Mouse (Mus musculus) natural killer cell, adult 2 months (primary cell): ENCODE results near the gene Sephs1.

ENCODE experiments used
- DNase-seq, 2 experiments: peaks; one replicate each; pipeline ENCODE4 v3.0.0; 2022; ENCODE audit warnings: low spot score in 2 of 2

Sephs1 gene

DNA sequence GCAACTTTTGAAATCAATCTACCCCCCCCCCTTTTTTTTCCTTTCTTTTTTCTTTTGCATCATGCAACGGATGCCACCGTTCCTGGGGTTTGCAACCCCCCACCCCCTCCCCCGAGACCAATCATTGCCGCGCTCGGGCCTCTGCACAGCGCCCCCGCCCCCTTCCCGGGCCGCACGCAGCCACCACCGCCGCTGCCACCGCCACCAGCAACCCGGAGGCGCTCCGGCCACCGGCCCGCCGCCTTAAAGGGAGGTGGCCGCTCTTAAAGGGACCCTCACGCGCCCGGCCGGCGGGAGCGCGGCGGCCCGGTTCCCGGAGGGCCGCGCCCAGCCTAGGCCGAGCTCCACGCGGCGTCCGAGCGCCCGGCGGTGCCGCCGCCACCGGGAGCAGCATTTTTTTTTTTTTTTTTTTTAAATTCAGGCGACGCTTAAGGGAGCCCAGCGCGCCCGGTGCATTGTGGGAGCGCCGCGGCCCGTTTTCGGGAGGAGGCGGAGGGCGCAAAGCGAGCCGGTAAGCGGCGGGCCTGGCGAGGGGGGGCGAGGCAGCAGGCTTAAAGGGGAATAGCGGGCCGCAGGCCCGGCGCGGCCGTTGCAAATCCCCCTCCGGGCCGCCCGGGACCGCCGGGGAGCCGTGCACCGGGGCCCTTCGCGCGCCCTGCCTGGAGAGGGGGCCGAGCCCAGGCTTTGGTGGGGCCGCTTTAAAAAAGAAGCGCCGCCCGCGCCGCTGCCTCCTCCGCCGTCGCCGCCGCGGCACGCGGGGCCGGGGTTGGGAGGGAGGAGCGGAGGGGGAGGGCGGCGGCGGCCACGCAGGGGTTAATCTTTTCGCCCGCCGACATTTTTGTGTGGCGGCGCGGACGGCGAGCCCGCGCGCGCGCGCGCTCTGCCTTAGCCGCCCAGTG is at the start of gene Sephs1:
Sephs1 (plus strand) TSS at position 215 of the 899 bp plus-strand sequence.
- DNase-seq: peak; percentile 51 to 72

DNA sequence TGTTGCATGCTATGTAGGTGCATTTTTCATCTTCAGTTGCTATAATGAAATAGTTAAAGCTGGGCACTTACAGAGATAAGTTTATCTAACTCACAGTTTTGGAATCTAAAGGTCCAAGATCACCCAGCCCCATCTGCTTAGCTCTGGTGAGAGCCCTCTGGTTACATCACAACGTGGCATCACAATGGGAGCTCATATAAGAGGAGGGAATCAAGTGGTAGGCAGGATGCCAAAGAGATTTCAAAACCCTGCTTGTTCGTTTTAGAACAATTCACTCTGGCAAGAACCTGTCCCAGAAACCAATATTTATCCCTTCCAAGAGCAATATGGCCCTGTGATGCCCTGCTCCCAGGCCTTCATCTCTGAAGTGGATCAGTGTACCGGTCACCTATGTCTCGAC is 49.2 kb upstream of the Sephs1 start:
- no peak for DNase-seq

DNA sequence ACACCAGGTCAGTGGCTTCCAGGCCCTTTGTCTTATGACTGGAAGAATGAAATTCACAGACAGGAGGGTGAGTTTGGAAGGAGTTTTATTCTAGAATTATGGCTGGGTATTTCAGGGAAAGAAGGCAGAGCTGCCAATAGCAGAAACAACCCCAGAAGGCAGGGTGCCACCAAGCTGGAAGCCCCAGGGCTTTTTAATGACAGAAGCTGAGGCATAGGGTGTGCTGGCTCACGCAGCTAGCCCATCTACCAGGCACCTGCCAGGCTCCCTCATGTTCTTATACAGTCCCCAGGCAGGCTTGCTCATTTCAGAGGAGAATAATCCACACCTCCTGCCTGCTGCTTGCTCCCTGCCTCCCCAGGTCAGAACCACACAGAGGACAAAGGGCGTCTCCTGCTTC is 31.9 kb upstream of the Sephs1 start:
- no peak for DNase-seq

DNA sequence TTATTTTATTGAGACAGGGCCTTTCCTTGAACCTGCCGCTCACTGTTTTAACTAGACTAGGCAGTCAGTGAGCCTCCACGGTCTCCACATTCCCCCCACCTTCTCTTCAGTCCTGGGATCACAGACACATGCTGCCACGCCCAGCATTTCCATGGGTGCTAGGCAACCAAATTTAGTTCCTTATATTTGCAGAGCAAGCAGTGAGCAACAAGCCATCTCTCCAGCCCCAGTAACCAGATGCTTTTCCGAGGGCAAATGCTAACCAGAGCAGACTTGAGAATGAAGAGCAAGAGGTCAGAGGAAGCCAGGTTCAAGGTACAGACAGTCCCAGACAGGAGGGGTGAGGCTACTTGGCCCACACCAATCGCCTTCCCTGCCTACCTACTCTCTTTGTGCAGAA is 24.2 kb upstream of the Sephs1 start:
- no peak for DNase-seq

DNA sequence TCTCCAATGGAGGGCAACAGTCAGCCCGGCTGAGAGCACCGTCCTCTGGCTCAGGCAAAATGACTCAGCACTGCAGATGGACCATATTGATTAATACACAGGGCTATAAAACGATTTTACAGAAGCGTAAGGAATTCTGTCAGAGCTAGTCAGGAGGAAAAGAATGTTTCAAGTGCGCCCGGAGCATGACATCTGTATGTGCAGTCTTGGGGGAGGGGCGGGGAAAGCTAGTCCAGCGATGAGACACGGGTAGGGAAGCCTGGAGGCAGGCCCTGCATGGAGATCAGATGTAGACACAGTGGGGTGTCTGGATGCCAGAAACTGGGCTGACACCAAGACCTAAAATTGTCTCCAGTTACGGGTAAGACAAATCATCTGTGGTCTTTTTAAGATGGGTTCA is 23.2 kb upstream of the Sephs1 start:
- DNase-seq: no peak

DNA sequence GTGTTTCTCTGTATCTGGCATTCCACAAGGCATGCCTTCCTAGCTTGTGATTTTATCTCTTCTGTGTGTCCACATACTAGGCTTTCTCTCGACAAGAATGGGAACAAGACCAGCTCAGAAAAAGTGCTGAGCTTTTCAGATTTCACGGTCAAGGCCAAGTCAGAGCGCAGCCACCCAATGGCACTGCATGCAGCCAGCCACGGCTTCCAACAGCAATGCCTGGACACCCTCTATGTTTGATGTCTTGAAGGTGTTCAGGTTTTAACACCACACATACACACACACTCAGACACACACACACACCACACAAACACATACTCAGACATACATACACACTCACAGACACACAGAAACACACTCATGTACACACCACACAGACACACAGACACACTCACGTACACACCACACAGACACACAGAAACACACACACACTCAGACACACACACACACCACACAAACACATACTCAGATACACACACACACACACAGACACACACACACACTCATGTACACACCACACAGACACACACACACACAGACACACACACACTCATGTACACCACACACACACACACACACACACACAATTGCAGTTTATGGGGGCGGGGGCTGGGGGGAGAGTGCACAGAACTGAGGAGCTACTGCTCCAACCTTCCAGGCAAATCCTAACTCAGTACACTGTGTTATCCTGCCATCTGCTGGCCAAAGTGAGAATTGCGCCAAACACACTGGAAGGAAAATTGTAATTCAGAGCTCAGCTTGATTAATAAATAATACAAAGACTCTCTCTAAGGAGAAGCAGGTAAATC is 17.2 kb upstream of the Sephs1 start:
- peak; percentile 47 to 62 for DNase-seq

DNA sequence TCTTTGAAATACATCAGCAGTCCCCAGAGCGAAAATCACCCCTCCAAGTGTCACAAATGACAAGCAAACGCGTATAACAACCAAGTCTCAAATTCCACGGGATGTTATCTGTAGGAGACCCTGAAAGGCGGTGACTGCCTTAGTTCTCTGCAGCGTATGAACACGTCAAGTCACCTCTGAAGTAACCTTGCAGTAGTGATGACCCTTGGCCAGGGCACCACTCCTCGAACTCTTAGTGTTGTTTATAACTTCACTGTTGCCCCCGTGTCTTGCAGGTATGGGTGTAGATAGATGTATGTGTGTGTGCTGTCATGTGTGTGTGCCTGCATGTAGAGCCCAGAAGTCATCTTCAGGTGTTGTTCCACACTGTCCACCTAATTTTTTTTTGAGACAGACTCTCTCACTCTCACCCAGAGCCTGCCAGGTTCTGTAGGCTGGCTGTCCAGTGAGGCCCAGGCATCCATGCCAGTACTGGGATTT is 16.5 kb upstream of the Sephs1 start:
- no peak for DNase-seq

DNA sequence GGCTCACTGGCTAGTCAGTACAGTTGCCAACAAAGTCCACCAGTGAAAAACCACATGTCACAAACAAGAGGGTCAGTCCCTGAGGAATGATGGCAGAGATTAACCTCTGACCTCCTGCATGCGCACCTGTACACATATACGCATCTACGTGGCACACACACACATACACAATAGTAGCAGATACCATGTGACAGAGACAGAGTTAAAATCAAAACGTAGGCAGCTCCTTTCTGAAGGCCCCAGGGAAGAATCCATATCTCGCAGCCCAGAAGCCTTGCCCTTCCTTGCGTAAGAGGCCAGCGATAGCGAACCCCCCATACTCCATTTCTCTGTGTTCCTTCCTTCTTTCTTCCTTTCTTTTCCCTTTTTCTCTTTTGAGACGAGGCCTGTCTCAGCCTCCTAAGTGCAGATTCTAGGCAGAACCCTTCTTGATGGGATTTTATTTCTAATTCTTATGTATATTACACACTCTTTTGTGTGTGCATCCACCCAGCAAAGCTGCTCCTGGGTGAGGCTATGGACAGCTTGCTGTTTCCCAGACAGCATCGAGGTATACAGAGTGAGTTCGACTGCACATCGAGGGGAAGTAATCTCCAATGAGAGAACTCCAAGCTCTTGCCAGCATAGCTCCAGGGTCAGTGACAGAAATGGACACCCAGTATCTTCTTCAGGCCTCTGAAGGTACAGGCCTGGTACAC is 13.2 kb upstream of the Sephs1 start:
- DNase-seq: no peak

DNA sequence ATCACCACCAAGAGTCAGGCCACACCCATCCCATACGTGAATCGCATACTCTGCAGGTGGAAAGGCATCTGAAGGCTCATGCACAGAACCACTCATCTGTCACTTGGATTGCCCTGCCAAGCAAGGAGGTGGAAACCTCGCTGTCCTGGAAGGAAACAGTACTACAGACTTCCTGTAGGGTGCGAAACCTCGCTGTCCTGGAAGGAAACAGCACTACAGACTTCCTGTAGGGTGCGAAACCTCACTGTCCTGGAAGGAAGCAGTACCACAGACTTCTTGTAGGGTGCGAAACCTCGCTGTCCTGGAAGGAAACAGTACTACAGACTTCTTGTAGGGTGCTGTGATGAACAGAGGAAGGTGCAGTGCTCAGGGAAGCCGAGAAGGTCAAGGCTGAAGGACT is 8.6 kb upstream of the Sephs1 start:
- DNase-seq: no peak

DNA sequence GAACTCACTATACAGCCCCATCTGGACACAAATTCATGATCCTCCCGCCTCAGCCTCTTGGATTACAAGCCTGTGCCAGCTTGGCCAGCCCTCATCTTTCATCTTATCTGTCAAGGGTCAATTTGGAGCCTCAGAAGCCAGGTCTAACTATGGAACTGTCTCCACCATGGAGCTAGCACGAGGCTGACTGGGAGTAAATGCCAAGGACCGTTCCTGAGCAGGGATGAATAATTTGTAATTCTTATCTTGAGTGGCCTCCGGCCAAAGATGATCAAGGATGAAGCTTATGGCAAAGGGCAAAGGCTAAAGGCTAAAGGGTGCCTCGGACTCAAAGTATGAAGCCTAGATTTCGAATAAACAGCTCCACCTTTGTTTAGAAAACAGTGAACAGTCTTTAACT is 8.0 kb upstream of the Sephs1 start:
- no peak for DNase-seq

DNA sequence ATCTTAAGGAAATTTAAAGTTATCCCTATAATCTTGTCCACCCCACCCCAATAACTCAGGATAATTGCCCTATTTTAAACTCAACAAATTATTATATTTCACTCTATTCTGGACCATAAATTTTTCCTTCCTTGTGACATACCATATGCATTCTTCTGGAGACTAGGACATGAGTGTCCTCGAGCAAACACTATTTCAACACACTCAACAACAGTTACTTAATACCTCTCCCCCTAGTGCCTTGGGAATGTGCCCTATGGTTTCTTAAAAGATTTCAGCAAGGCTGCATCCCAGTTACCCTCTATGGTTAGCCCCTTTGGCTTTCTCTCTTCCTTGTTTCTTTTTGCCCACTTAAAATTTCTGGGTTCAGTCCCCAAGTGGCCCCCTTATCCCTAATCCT is 6.3 kb upstream of the Sephs1 start:
- DNase-seq: no peak

DNA sequence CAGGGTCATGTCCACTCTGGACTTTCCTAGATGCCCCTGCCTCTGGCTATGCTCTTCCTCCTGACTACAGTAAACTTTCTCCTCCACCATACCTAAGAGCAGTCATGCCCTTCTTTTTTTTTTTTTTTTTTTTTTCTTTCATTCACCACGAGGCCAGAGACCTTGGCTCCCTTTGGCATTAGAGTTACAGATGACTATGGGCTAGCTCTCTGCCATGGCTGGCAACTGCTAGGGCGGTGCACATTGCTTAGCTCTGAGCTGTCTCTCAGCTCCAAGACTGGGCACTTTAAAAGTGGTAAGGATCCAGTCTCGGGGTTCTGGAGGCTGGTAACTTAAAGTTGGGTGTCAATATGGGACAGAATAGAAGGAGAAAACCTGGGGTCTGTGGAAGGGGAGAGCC is 5.2 kb upstream of the Sephs1 start:
- DNase-seq: no peak

DNA sequence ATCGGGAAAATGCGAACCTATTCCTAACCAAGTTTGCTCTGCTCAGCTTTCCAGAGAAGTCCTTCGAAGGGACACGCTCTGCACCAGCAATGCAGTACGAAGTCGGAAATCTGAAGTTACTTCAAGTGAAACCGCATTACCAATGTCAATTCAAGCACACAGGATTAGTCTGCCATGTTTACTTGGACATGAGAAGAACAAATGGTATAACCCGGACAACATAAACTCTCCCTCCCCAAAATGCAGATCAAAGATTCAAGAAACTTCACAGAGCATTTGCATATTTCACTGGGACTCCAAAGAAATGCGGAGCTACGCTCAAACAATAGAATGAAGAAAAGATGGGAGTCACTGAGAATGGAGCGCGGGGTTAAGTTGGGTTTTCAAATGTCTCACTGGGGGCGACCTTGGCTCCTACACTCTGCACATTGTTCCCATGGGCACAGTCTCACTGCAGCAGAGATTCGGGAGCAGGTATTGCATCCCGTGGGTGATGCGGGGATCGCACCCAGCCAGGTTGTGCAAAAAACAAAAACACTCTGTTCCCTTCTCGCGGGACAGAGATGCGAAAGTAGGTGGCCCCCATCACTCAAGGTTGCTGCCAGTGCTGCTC is 521 bp upstream of the Sephs1 start:
- DNase-seq: no peak

DNA sequence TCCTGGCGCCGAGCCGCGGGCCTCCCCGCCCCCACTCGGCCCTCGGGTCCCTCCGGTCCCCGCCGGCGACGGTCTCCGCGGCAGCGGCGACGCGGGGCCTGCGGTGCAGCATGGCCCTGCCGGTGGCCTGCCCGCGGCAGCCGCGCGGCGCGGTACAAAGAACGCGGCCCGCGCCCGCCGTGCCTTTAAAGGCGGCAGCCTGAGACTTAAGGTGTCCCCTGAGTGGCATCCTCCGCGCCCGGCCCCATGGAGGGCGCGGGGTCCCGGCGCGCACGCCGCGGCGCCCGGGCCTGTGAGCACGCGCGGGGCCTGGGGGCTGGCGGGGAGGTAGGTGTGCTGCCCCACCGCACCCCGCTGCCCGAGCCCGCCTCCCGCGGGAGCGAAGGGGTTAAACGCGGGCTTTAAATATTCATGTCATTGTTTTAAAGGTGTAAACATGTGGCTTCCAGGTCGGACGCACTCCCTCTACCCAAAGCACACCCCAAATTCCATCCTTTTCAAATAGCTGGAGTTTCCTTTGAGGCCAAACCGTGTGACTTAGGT is 956 bp downstream of the Sephs1 start:
- peak; percentile 26 to 51 for DNase-seq

DNA sequence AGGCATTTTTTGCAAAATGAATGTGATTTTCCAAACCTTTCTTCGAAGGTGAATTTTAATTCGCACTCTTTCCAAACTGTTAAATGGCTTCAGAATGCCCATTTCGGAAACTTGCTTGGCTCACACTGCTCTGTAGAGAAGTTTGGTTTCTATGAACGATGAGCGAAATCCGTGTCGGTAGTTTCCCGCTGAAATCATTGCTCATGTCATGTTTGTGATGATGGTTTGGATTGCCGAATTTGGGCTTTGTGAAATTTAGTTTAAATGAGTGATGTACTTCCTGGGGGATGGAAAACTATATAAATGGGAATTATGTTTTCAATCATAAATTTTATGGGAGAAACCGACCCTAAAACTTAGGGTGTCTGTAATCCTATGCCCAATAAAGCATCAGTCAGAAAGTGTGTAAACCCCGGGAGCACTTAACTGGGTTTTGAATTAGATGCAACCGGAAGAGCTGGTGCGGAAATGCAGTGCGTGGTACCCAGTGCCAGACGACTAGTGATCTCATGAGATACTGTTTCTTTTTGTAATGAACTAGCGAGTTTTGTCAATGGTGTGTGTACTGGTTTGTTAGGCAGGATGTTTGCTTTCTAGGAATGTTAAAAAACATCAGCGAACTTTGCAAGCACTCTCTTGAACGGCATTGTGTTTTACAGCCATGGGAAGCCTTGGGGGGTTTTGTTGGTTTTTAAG is 1.8 kb downstream of the Sephs1 start:
- peak; percentile 20 to 28 for DNase-seq

DNA sequence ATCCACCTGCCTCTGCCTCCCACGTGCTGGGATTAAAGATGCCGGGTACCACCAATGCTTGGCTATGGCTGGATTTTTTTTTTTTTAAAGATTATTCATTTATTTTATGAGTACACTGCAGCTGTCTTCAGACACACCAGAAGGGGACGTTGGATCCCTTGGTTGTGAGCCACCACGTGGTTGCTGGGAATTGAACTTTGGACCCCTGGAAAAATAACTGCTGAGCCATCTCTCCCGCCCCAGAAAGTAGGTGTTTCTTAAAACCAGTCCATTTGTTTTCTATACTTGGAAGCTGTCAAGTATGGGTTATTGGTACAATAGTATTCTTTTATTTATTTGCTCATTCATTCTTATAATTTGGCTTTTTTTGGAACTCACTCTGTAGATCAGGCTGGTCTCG is 5.5 kb downstream of the Sephs1 start:
- no peak for DNase-seq

DNA sequence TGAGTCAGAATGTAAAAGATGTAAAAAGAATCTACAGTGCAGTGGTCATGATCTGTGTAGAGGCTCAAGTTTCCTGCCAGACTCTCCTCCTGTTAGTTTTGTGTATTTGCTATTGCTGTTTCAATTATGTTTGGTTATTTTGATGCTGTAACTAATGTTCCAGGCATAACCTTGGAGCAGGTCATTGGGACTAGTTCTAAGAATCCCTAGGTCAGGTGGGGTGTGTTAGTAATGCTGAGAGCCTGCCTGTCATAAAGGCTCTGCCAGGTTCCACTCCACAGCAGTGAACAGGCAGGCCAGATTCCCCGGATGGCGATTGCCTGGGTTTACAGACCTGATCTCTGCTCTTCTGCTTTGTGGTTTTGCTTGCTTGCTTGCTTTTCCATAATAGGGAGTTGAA is 14.2 kb downstream of the Sephs1 start:
- no peak for DNase-seq

DNA sequence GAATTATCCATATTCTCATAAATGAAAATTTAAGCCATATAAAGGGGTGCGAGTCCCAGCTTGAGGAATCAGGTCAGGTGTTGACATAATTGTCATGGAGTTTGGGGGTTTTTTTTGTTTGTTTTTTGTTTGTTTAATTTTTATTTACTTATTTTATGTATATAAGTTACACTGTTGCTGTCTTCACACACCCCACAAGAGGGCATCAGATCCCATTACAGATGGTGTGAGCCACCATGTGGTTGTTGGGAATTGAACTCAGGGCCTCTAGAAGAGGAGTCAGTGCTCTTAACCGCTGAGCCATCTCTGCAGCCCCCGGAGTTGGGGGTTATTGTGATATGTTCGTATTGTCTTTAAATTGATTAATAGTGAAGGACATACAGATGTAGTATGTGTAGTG is 15.6 kb downstream of the Sephs1 start:
- no peak for DNase-seq

DNA sequence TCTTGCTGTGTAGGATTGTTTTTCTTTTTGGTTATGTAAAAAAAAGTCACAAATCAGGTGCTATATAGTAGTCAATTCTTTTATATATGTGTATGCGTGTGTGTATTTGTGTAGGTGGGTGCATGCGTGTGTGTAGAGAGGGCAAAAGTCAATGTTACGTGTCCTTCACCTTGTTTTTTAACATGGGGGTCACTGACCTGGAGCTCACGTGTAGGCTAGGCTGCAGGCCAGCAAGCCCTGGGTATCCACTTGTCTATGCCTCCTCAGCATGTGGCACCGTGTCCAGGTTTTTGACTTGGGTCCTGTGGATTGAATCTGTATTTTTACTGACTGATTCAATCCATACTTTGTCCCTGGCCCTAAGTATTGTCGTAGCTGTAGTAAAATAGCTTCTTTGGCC is 19.3 kb downstream of the Sephs1 start:
- no peak for DNase-seq

DNA sequence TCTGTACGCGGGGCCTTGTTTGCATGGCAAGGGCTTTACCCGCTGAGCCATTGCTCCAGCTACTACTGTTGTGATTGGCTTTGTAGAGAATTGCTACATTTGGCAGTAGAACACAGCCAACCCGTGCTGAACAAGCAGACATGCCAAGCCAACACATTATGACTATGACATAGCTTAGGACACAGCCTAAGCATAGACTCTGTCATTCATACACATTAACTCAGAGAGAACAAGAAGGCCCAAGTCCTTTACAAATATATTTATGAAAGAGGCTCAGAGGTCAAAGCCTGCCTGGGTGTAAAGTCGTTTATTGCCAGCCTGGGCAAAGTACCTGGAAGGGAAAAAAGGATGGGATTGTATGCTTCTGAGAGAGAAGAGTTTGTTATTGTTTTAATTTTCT is 21.0 kb downstream of the Sephs1 start:
- no peak for DNase-seq

DNA sequence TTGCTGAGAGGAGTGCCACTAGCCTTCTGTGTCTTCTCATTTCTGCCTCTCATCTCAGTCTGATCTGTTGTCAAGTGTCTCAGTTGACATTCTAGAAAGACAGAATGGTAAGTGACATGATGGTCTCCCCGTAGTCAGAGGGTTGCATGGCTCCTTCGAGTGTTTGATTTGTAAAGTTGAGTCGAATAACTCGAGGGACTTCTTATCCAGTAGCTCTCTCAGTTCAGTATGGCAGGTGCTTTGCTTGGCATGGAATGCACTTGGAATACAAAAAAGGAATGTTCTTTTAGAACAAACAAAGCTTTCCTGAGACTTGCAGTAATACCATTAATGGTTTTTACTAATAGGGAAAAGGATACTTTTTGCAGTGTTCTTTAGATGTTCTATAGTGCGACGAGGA is 25.8 kb downstream of the Sephs1 start:
- no peak for DNase-seq
